Mouse (Mus musculus) hindbrain, embryonic 16.5 days (tissue): ENCODE measurements around the gene Kcnmb1. TPM values are rescaled to one million over a fixed set of nuclear protein-coding genes. Genes with fewer than 3 reads are reported as not detected.

Source experiments
- ATAC-seq: fragments of 200-750 bp; cut with Nextera tagmentation; 2 replicates; pipeline ENCODE4 v1.8.0; 2017; ENCODE audit warnings: moderate TSS enrichment, moderate library complexity
- H3K27ac ChIP-seq: fragments of 300-500 bp; sonication (generic); 2 replicates; pipeline ENCODE4 v1.5.1; 2014; ENCODE audit warnings: low read depth, mild to moderate bottlenecking, control low read depth, low read length, moderate library complexity
- H3K27me3 ChIP-seq: fragments of 300-500 bp; sonication (generic); replicated peaks from 2 replicates; pipeline ENCODE4 v1.6.1; 2014; ENCODE audit warnings: low read length; ENCODE audit not compliant: control insufficient read depth, insufficient read depth
- H3K36me3 ChIP-seq: fragments of 300-500 bp; sonication (generic); 2 replicates; pipeline ENCODE4 v1.6.1; 2014; ENCODE audit warnings: mild to moderate bottlenecking, low read length, moderate library complexity, mixed read lengths; ENCODE audit not compliant: control insufficient read depth, insufficient read depth
- H3K4me1 ChIP-seq: fragments of 300-500 bp; sonication (generic); 2 replicates; pipeline ENCODE4 v1.6.1; 2014; ENCODE audit warnings: low read depth, low read length; ENCODE audit not compliant: control insufficient read depth, insufficient read depth
- H3K4me2 ChIP-seq: fragments of 300-500 bp; sonication (generic); 2 replicates; pipeline ENCODE4 v1.6.1; 2014; ENCODE audit warnings: mild to moderate bottlenecking, low read length, control low read depth, moderate library complexity
- H3K4me3 ChIP-seq: fragments of 300-500 bp; sonication (generic); 2 replicates; pipeline ENCODE4 v1.5.1; 2014; ENCODE audit warnings: mild to moderate bottlenecking, low read length, control low read depth, moderate library complexity
- H3K9ac ChIP-seq: fragments of 300-500 bp; sonication (generic); 2 replicates; pipeline ENCODE4 v1.6.1; 2014; ENCODE audit warnings: low read depth, mild to moderate bottlenecking, control low read depth, low read length, moderate library complexity
- H3K9me3 ChIP-seq: fragments of 300-500 bp; sonication (generic); 2 replicates; pipeline ENCODE4 v1.6.1; 2014; ENCODE audit warnings: mild to moderate bottlenecking, low read length, moderate library complexity; ENCODE audit not compliant: control insufficient read depth
- WGBS: fragments of 180-500 bp; shearing (Covaris S2); extraction: QIAGEN DNeasy Blood & Tissue Kit; methylation state at CpG from one replicate; pipeline ENCODE4 v1.1.7; 2014; 5-methylcytosine and 5-hydroxymethylcytosine counted together
- polyA plus RNA-seq: library from polyadenylated mRNA; unstranded; fragments of >200 nt; fragmentation: Nextera tagmentation; extraction: Ambion mirVana; gene quantifications from 2 replicates; pipeline ENCODE4 v1.2.1, GENCODE M21; 2015

Kcnmb1 gene
- polyA plus RNA-seq, 1 experiment from 2014 or later: 0.20 TPM

DNA sequence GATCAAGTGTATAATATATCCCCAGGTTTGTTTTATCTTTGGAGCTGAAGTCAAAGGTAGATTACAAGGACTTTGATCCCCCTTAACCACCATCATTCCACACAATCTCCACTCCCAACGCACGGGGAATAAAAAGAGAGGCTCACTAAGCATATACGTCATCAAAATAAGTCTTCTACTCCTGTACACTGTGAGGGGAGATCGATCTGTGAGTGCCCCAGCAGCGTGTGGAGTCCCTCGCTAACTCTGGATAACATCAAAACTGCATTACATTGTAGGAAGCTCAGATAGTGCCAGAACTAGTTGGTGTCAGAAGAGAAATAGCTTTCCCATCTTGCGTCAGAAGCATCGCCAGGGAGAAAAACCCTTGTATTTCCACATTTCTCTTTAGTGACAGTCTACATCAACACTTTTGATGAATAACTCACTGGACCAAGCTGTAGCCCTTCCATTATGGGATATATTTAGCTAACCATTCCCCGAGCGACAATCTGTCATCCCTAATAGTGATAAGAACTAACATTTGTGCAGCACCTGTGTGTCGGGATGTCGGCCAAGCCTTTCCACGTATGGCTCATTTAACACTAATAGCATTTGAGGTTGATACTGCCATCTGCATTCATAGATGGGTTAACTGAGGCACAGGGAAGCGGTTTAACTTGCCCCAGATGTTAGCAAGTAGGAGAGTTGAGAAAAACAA lies 11.7 kb downstream of the Kcnmb1 start:
- WGBS: 69% methylated on average over 14 of the region's 14 CpGs
- Histone ChIP-seq H3K4me3 (no peak overlapping the region), H3K4me1 (no peaks in the 10 kb centered on the region), H3K36me3 (no peaks in the 10 kb centered on the region), H3K27ac (no peak overlapping the region), H3K27me3 (no peaks in the 10 kb centered on the region), H3K9me3 (no peaks in the 10 kb centered on the region), H3K4me2 (no peak overlapping the region), H3K9ac (no peak overlapping the region)
- ATAC-seq: no peak

DNA sequence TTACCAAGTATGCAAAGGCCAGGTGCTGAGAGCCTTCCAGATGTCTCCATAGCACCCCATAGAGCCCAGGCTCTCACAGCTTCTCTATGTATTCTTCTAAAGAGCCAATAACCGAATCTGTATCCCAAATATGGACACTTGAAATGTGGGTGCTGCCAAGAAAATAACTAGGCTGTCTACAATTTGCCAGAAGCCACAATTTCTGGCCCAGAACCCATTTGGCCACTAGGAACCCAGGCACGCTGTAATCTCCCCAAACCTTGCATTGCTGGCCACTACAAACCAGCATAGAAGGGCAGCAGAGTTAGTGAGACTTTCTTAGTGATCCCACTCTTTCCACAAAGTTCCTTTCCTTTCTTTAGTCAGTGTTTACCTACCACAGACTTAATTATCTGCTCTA lies 12.3 kb downstream of the Kcnmb1 start:
- Histone ChIP-seq H3K4me3 (no peak overlapping the region), H3K27ac (no peak overlapping the region), H3K4me2 (no peak overlapping the region), H3K36me3 (no peaks in the 10 kb centered on the region), H3K9ac (no peak overlapping the region), H3K4me1 (no peaks in the 10 kb centered on the region), H3K9me3 (no peaks in the 10 kb centered on the region), H3K27me3 (no peaks in the 10 kb centered on the region)
- ATAC-seq: no peak
- 85% methylated on average over 2 of the region's 2 CpGs for WGBS

DNA sequence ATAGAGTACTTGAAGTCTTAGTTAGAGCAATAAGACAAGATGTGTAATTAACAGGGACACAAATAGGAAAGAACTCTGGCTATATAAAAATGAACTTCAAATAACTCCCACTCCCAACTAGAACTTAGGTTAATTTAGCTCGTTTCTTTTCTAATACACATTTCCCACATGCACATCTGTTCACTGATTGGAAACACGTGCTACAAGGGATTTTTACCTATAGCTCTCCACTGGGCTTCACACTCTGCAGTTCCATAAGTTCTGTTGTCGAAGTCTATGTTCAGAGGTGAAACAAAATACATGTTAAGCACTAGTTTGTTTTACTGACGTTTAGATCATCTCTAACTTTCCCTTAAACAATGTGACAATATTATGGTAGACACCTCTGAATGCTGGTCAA lies 17.3 kb downstream of the Kcnmb1 start:
- H3K36me3 ChIP-seq: no peaks in the 10 kb centered on the region
- no peaks in the 10 kb centered on the region for H3K9me3 ChIP-seq
- no peak for ATAC-seq
- H3K4me3 ChIP-seq: no peak overlapping the region
- no peaks in the 10 kb centered on the region for H3K4me1 ChIP-seq
- no peak overlapping the region for H3K9ac ChIP-seq
- H3K27me3 ChIP-seq: no peaks in the 10 kb centered on the region
- no peak overlapping the region for H3K4me2 ChIP-seq
- 74% methylated on average over 4 of the region's 4 CpGs for WGBS
- no peak overlapping the region for H3K27ac ChIP-seq

DNA sequence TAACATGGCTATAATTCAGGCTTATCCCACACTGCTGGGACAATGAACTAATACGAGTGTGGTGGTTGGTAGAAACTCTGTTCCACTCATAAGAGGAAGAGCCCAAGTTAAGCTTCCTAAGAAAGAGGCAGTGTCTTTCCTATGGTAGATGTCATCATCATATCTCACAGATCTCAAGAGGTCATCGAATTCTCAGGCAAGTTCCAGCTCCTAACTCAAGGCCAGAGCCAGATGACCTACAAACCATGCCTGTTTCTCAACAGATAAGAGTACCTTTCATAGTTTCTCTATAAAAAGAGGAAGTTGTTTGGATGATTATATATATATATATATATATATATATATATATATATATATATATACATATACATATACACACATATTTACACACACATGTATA lies 23.7 kb downstream of the Kcnmb1 start:
- Histone ChIP-seq H3K27ac (no peak overlapping the region), H3K4me3 (no peak overlapping the region), H3K9me3 (no peaks in the 10 kb centered on the region), H3K9ac (no peak overlapping the region), H3K4me2 (no peak overlapping the region), H3K4me1 (no peaks in the 10 kb centered on the region), H3K27me3 (no peaks in the 10 kb centered on the region), H3K36me3 (no peaks in the 10 kb centered on the region)
- WGBS: 97% methylated on average over 2 of the region's 2 CpGs
- ATAC-seq: no peak

DNA sequence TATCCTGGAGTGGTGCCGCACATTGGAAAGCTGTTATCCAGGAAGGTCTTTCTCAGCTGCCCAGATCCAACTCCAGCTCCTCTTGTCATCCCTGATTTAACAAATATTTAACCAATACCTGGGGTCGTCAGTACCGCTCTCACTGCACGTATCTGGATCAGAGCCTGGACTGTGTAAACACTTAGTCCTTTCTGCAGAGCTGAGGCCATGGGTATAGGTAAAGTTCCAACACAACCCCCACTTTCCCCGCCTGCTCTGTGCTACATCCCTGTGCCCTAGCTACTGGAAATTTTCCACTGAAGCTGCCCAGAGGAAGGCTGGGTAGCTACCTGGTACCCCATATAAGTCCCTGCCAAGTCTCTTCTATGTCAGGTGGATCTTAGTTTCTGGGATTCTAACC lies 27.2 kb downstream of the Kcnmb1 start:
- Histone ChIP-seq H3K9me3 (no peaks in the 10 kb centered on the region), H3K27ac (no peak overlapping the region), H3K36me3 (no peaks in the 10 kb centered on the region), H3K4me2 (no peak overlapping the region), H3K27me3 (no peaks in the 10 kb centered on the region), H3K4me3 (no peak overlapping the region), H3K9ac (no peak overlapping the region), H3K4me1 (peaks cover 16% of the 10 kb centered on the region)
- WGBS: 84% methylated on average over 5 of the region's 5 CpGs
- ATAC-seq: no peak

DNA sequence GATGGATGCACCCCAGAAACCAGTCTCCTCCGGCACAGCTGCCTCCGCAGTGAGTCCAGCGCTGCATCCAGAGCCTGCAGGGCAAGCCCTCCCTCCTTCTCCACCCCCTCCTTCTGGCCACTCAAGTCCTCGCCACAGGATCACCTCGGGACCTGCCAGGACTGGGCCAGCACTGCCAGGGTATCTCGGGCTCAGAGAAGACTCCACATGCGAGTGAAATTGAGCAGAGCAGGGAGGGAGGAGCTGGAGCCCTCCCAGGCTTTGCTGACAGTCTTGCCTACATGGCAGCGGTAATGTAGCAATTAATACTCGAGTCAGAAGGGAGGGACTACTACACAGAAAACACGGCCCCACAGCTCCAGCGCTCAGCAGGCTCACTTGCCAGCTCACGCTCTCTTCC lies 30.1 kb downstream of the Kcnmb1 start, which contains the start of gene Kcnip1:
Kcnip1 (minus strand) TSS at position 215 of the 400 bp plus-strand sequence.
- Histone ChIP-seq H3K4me2 (peak within 1 kb of the TSS; percentile 50), H3K4me3 (peak within 1 kb of the TSS; percentile 26), H3K4me1 (peaks cover 16% of the 10 kb centered on the region), H3K27ac (no peak within 1 kb of the TSS), H3K36me3 (no peaks in the 10 kb centered on the region), H3K9me3 (no peaks in the 10 kb centered on the region), H3K27me3 (no peaks in the 10 kb centered on the region), H3K9ac (peak within 1 kb of the TSS; percentile 56)
- WGBS: 19% methylated on average over 12 of the region's 12 CpGs
- peak; percentile 79 for ATAC-seq

DNA sequence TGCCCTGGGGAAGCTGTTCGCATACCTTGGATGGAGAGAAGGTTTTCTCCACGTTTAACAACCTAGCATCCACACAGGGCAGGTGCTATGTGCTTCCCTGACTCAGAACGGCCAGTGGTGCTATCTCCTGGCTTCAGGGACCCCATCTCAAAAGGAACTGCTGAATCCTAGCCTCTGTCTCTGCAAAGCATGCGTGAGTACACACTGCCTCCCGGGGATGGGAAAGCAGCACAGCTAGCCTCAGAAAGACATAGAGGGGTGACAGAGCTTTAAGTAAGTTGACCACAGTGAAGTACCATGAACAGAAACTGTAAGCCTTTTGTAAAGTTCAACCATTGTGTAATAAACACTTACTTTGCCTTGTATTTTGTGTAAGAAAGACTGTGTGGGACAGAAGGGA lies 30.7 kb downstream of the Kcnmb1 start:
- Histone ChIP-seq H3K4me1 (peaks cover 20% of the 10 kb centered on the region), H3K27ac (no peak overlapping the region), H3K36me3 (no peaks in the 10 kb centered on the region), H3K9me3 (no peaks in the 10 kb centered on the region), H3K9ac (peak overlapping the region; percentile 17; the same call in 1 of the 2 replicates), H3K27me3 (no peaks in the 10 kb centered on the region), H3K4me2 (peak overlapping the region; percentile 50), H3K4me3 (no peak overlapping the region)
- ATAC-seq: no peak
- WGBS: 59% methylated on average over 5 of the region's 5 CpGs

DNA sequence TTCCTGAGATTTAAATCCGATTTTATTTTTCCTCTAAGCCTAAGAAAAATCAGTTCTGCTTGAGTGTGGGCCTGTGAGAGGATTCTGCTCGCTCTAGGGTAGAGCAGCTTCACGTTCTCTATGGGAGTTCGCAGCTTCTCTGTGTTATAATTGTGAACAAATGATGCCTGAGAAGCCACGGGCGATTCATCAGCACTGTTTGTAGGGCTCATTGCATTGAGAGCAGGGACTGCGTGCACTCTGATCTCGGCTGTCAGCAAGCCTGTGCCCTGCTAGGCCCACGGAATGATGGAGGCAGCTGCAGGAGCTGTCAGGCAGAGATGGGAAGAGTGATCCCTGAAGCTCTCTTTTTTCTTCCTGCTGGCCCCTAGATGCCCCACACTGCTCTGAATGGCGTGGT lies 35.4 kb downstream of the Kcnmb1 start:
- H3K27ac ChIP-seq: peak overlapping the region; percentile 39; the same call in 1 of the 2 replicates
- peak; percentile 62 for ATAC-seq

DNA sequence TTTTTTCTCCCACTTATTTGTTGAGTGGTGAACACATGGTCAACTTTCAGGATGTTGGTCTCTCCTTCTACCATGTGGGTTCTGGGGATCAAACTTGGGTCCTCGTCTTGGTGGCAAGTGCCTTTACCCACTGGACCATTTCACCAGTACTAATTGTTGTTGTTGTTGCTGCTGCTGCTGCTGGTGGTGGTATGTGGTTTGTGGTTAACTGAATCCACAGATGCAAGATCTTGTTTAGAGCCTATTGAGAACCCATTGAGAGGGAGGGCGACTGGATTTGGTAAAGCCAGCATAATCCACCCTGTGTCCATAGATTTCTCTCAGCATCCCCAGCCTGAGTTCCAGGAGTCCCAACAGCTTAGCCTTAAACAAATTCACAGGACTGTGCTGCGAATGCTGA lies 37.6 kb downstream of the Kcnmb1 start:
- Histone ChIP-seq H3K27me3 (no peaks in the 10 kb centered on the region), H3K4me1 (peaks cover 4% of the 10 kb centered on the region), H3K36me3 (no peaks in the 10 kb centered on the region), H3K4me3 (no peak overlapping the region), H3K9ac (no peak overlapping the region), H3K27ac (no peak overlapping the region), H3K9me3 (no peaks in the 10 kb centered on the region), H3K4me2 (no peak overlapping the region)
- 81% methylated on average over 3 of the region's 3 CpGs for WGBS
- no peak for ATAC-seq

More for the DNA sequence above, 35.4 kb downstream of the Kcnmb1 start:
- no peaks in the 10 kb centered on the region for H3K36me3 ChIP-seq
- H3K4me3 ChIP-seq: no peak overlapping the region
- H3K9me3 ChIP-seq: no peaks in the 10 kb centered on the region
- no peaks in the 10 kb centered on the region for H3K27me3 ChIP-seq
- peak overlapping the region; percentile 35; the same call in 1 of the 2 replicates for H3K9ac ChIP-seq
- 36% methylated on average over 10 of the region's 10 CpGs for WGBS
- no peak overlapping the region for H3K4me2 ChIP-seq
- H3K4me1 ChIP-seq: peaks cover 8% of the 10 kb centered on the region
